Mouse (Mus musculus): Measurements from ENCODE around the gene Spred1. TPM values are rescaled to one million over a fixed set of nuclear protein-coding genes. Genes with fewer than 3 reads are reported as not detected.

Gene Spred1
- polyA plus RNA-seq, 1 experiment, result 0.75 TPM

DNA sequence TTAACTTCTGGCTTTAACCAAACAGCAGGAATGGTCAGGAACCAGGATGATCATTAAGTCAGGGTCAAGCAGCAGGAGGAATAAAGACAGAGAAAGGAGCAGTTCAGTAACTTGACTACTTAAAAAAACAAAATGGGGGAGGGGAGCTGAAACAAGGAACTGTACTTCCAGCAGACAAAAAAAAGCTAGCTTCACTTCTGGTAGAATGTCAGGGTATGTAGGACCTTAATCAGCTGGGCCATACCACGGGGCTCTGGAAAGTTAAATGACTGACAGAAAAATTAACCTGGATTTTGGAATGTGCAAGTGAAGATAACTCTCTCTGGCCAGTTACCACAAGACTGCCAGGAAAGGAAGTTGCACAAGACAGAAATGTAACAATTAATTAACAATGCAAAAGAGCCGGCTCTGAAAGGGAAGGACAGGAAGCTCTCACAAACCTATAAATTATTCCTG is 28.2 kb upstream of the Spred1 start:
- no peaks in the 10 kb centered on the region for H3K9me3 ChIP-seq
- H3K36me3 ChIP-seq (replicated peaks; ENCODE audit: low read length), result no peaks in the 10 kb centered on the region
- H3K4me1 ChIP-seq, result peaks cover 81% of the 10 kb centered on the region
- no peak for TF ChIP-seq FLI1 (IDR thresholded peaks at IDR 0.05; ENCODE audit: low read length)
- no peak; the same call in 2 of the 3 replicates for TF ChIP-seq GATA1 (IDR thresholded peaks at IDR 0.05; ENCODE audit: borderline replicate concordance, low read length)
- peaks cover 5% of the 10 kb centered on the region for H3K27me3 ChIP-seq (replicated peaks)
- H3K4me3 ChIP-seq (replicated peaks), result no peak overlapping the region

DNA sequence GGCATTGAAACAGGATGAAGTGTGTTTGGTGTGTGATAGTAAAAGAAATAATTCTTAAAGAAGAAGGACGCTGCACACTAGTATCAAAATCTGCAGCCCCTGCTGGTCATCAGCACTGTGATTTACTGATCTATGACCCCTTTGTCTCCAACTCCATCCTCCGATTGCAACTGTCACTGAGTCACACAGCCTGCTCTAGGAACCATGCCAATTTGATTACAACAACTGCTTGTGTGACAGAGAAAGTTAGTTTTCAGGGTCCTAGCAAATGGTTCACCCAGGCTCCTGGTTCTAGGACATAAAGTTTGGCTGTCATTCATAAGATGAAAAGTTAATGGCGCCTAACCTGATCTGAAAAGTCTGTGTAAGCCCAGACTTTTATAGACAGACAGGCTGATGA is 25.7 kb upstream of the Spred1 start:
- Histone ChIP-seq H3K36me3 (replicated peaks; ENCODE audit: low read length) (no peaks in the 10 kb centered on the region), H3K27me3 (replicated peaks) (peaks cover 7% of the 10 kb centered on the region), H3K4me1 (peaks cover 71% of the 10 kb centered on the region), H3K9me3 (no peaks in the 10 kb centered on the region), H3K4me3 (replicated peaks) (no peak overlapping the region)
- TF ChIP-seq FLI1 (IDR thresholded peaks at IDR 0.05; ENCODE audit: low read length) (no peak), GATA1 (IDR thresholded peaks at IDR 0.05; ENCODE audit: borderline replicate concordance, low read length) (no peak)

DNA sequence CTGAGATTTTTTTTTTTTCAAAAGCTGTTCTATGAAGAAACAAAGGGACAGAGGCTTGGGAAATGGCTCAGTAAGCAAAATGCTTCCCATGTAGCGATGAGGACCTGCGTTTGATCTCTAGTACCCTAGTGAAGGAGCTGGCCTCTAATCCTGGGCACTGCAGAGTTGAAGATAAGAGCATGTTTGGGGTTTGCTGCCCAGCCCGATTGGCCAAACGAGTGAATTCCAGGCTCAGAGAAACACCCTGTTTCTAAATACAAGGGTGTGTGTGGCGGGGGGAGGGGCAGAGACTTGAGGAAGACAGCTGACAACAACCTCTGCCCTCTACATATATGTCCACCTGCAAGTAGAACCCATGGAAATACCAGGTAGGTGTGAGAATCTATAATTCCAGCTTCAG is 23.9 kb upstream of the Spred1 start:
- H3K9me3 ChIP-seq, result no peaks in the 10 kb centered on the region
- H3K36me3 ChIP-seq (replicated peaks; ENCODE audit: low read length), result no peaks in the 10 kb centered on the region
- TF ChIP-seq GATA1 (IDR thresholded peaks at IDR 0.05; ENCODE audit: borderline replicate concordance, low read length) (no peak), FLI1 (IDR thresholded peaks at IDR 0.05; ENCODE audit: low read length) (no peak)
- H3K4me3 ChIP-seq (replicated peaks), result no peak overlapping the region
- H3K27me3 ChIP-seq (replicated peaks), result peaks cover 7% of the 10 kb centered on the region
- peaks cover 64% of the 10 kb centered on the region for H3K4me1 ChIP-seq

DNA sequence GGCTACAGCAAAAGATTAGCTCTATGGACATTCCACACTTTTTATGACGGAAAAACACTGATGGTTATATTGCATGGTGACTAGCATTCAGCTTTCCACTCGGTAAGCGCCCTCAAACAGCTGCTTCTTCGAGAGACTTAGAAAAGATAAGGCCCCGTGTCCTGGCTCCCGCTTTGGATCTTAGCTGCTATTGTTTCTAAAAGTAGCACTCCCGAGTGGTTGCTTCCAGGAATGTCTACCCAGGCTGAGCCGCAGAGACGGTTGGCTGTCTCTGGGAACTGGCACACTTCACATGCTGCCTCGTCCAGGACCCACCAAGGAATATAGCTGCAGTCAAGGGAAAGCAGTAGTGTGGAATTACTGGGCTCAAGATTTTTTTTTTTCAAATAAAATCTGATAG is 21.9 kb upstream of the Spred1 start:
- no peaks in the 10 kb centered on the region for H3K36me3 ChIP-seq (replicated peaks; ENCODE audit: low read length)
- no peaks in the 10 kb centered on the region for H3K9me3 ChIP-seq
- no peak for TF ChIP-seq GATA1 (IDR thresholded peaks at IDR 0.05; ENCODE audit: borderline replicate concordance, low read length)
- TF ChIP-seq FLI1 (IDR thresholded peaks at IDR 0.05; ENCODE audit: low read length), result no peak
- H3K4me3 ChIP-seq (replicated peaks), result no peak overlapping the region
- peaks cover 7% of the 10 kb centered on the region for H3K27me3 ChIP-seq (replicated peaks)
- peaks cover 49% of the 10 kb centered on the region for H3K4me1 ChIP-seq

DNA sequence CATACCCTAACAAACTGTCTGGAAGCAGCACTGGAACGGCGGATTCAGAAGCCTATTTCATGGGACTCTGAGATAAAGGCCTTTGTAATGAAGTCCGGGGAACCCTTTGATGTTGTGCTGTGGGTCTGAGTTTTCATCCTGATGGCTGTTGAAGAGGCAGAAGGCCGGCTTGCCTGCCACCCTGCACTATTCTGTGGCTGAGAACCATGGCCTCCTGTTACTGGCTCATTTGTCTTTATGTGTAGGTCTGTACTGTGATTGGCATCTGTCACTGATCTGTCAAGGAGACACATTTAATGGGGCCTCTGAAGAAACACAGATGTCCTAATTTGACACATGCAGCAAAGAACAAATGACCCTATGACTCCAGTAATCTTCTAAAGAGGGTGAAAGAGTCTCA is 17.7 kb upstream of the Spred1 start:
- no peaks in the 10 kb centered on the region for H3K27me3 ChIP-seq (replicated peaks)
- H3K9me3 ChIP-seq, result peaks cover 7% of the 10 kb centered on the region
- H3K4me3 ChIP-seq (replicated peaks), result no peak overlapping the region
- peaks cover 47% of the 10 kb centered on the region for H3K4me1 ChIP-seq
- H3K36me3 ChIP-seq (replicated peaks; ENCODE audit: low read length), result peaks cover 4% of the 10 kb centered on the region
- no peak for TF ChIP-seq GATA1 (IDR thresholded peaks at IDR 0.05; ENCODE audit: borderline replicate concordance, low read length)
- TF ChIP-seq FLI1 (IDR thresholded peaks at IDR 0.05; ENCODE audit: low read length), result no peak

DNA sequence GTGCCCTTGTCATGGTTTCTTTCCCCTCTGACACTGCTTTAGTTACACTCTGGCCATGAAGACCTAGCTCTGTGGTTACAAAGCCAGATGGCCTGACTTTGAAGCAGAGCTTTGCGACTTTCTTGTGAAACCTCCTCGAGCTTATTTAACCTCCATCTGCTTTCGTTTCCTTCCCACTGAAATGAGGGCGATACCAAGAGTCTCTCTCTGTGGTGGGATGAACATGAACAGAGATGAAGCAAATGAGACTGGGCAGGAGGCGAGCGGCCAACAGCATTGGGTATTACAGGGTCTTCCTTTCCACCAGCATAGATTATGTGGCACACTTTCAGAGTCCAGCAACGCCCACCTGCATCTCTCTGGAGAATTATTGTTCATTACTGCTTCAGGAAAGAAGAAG is 15.8 kb upstream of the Spred1 start:
- no peaks in the 10 kb centered on the region for H3K27me3 ChIP-seq (replicated peaks)
- H3K36me3 ChIP-seq (replicated peaks; ENCODE audit: low read length), result peaks cover 4% of the 10 kb centered on the region
- H3K4me3 ChIP-seq (replicated peaks), result peak overlapping the region; percentile 84
- TF ChIP-seq GATA1 (IDR thresholded peaks at IDR 0.05; ENCODE audit: borderline replicate concordance, low read length) (no peak), FLI1 (IDR thresholded peaks at IDR 0.05; ENCODE audit: low read length) (no peak)
- H3K4me1 ChIP-seq, result peaks cover 62% of the 10 kb centered on the region
- H3K9me3 ChIP-seq, result peaks cover 7% of the 10 kb centered on the region

DNA sequence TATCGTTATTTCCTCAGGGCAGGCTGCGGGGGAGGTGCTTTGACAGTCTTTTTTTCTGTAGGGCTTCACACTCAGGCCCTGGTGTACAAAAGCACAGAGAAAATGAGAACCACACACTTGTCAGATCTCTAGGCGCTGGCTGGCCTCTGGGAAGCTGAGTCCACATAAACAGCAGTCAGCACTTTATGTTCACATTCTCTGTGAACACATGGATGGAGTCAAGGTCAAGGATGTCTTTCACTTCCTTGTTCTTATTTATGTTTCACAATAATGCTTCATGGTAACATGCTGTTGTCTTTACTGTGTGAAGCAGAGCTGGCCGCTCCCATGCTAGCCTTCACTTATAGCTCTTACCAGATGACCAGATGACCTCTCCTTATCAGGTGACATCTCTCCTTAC is 13.1 kb upstream of the Spred1 start:
- TF ChIP-seq GATA1 (IDR thresholded peaks at IDR 0.05; ENCODE audit: borderline replicate concordance, low read length) (no peak), FLI1 (IDR thresholded peaks at IDR 0.05; ENCODE audit: low read length) (no peak)

DNA sequence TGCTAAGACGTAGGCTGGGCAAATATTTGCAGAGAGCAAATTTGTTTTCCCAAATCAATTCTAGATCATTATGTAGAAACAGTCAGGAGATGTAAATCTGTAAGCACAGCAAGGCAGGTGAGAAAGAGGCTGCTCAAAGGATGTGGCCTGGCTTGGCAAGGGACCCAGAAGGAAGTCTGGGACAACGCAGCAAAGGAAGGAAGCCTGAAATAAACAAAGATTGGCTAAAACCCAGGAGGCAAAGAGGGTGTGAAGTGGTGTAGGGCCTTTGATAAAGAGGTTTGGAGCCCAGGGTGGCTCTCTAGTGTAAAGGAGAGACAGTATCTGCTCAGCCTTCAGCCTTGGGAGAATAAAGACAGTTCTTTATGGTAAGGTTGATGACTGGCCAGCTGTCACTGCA is 11.9 kb upstream of the Spred1 start:
- H3K4me3 ChIP-seq (replicated peaks), result no peak overlapping the region

More for the DNA sequence above, 13.1 kb upstream of the Spred1 start:
- peaks cover 53% of the 10 kb centered on the region for H3K4me1 ChIP-seq
- H3K4me3 ChIP-seq (replicated peaks), result peak overlapping the region; percentile 60
- H3K36me3 ChIP-seq (replicated peaks; ENCODE audit: low read length), result peaks cover 4% of the 10 kb centered on the region
- H3K9me3 ChIP-seq, result peaks cover 10% of the 10 kb centered on the region
- H3K27me3 ChIP-seq (replicated peaks), result no peaks in the 10 kb centered on the region

DNA sequence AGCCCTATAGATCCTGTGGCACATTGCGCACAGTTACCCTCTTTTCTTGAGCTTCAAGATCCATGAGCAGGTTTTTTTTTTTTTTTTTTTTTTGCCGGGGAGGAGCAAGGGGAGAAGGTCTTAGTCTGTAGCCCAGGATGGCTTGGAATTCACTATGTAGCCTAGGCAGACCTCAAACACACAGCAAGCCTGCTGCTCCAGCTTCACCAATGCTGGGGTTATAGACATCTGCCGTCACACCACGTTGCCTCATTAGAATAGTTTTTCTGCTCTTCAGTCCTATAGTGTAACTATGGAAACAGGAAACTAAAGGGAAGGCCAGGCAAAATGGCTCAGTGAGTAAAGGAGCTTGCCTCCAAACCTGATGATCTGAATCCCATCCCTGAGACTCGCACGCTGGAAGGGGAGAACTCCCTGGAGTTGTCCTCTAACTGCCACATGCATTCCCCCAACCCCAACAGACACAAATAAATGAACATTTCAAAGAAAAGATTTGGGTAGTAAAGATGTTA is 10.8 kb upstream of the Spred1 start:
- Histone ChIP-seq H3K27me3 (replicated peaks) (no peaks in the 10 kb centered on the region), H3K9me3 (peaks cover 10% of the 10 kb centered on the region), H3K4me1 (peaks cover 46% of the 10 kb centered on the region), H3K4me3 (replicated peaks) (no peak overlapping the region), H3K36me3 (replicated peaks; ENCODE audit: low read length) (peaks cover 4% of the 10 kb centered on the region)
- no peak for TF ChIP-seq GATA1 (IDR thresholded peaks at IDR 0.05; ENCODE audit: borderline replicate concordance, low read length)
- TF ChIP-seq FLI1 (IDR thresholded peaks at IDR 0.05; ENCODE audit: low read length), result no peak

More for the DNA sequence above, 11.9 kb upstream of the Spred1 start:
- Histone ChIP-seq H3K36me3 (replicated peaks; ENCODE audit: low read length) (peaks cover 4% of the 10 kb centered on the region), H3K27me3 (replicated peaks) (no peaks in the 10 kb centered on the region), H3K4me1 (peaks cover 56% of the 10 kb centered on the region), H3K9me3 (peaks cover 10% of the 10 kb centered on the region)
- no peak for TF ChIP-seq FLI1 (IDR thresholded peaks at IDR 0.05; ENCODE audit: low read length)
- TF ChIP-seq GATA1 (IDR thresholded peaks at IDR 0.05; ENCODE audit: borderline replicate concordance, low read length), result no peak

DNA sequence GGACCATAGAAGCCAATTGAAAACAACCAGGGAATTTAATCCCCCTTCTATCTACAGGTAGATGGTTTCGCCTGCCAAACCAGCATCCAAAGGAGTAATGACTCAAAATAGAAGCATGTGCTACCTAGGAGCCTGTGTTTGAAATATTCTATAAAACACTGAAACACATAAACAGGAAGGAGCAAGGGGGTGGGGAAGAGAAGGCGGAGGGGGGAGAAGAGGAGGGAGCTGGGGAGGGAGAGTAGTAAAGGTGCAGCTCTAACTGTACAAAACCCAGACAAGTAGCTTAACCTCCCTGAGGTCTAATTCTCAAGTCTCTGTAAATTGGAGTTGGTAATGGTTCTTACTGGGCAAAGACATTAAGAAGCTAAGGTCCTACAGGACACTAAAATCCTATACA is 7.9 kb upstream of the Spred1 start:
- Histone ChIP-seq H3K36me3 (replicated peaks; ENCODE audit: low read length) (no peaks in the 10 kb centered on the region), H3K9me3 (0 out of 2 replicates have a peak, but pooled peaks cover 4% of the 10 kb centered on the region), H3K4me3 (replicated peaks) (no peak overlapping the region), H3K27me3 (replicated peaks) (no peaks in the 10 kb centered on the region), H3K4me1 (peaks cover 29% of the 10 kb centered on the region)
- TF ChIP-seq FLI1 (IDR thresholded peaks at IDR 0.05; ENCODE audit: low read length) (no peak), GATA1 (IDR thresholded peaks at IDR 0.05; ENCODE audit: borderline replicate concordance, low read length) (no peak)
